Mouse (Mus musculus) gastrocnemius, adult 8-10 months (tissue): ENCODE measurements around the gene Kif3b. TPM values are rescaled to one million over a fixed set of nuclear protein-coding genes. Genes with fewer than 3 reads are reported as not detected.
A peak's percentile ranks its signal among the peaks of the same experiment; 100 is the strongest.
"Not testable (repeated sequence)": the region's sequence is repeated elsewhere in the genome, so short reads cannot be mapped to it uniquely, and the experiment has no call there.

ENCODE experiments used
- DNase-seq, 2 experiments: peaks; one replicate each; pipeline ENCODE4 v3.0.0; 2022; ENCODE audit warnings: low spot score in 2 of 2
- total RNA-seq, 4 experiments: library from RNA; stranded (reverse); gene quantifications; 2 replicates each; pipeline ENCODE4 v1.2.4; 2022

Gene Kif3b
- total RNA-seq, 4 experiments from 2014 or later, result 3.0 to 3.7 (median 3.4) TPM

- peak; percentile 95 to 96 for DNase-seq
Measured at GRCm38 (mm10) chr2:153345454-153346220, 54.4 kb downstream of the Kif3b start, which contains the start of gene Asxl1. Gene Asxl1 (plus strand): TSS chr2:153345829.

GRCm38 (mm10) chr2:153346221-153347182 lies 55.3 kb downstream of the Kif3b start:
- peak; percentile 5 to 37 for DNase-seq

- DNase-seq, result no peak
Measured at GRCm38 (mm10) chr2:153347183-153347781, 56.1 kb downstream of the Kif3b start.

GRCm38 (mm10) chr2:153348100-153348831 lies 57.1 kb downstream of the Kif3b start:
- DNase-seq, result no peak

- DNase-seq, result no peak
Measured at GRCm38 (mm10) chr2:153350552-153351181, 59.5 kb downstream of the Kif3b start.

- DNase-seq, result no peak
Measured at GRCm38 (mm10) chr2:153354648-153355047, 63.4 kb downstream of the Kif3b start.

- no peak for DNase-seq
Measured at GRCm38 (mm10) chr2:153356784-153357183, 65.6 kb downstream of the Kif3b start.

- DNase-seq, result no peak
Measured at GRCm38 (mm10) chr2:153361101-153361710, 70.0 kb downstream of the Kif3b start.

- not testable (repeated sequence) for DNase-seq
Measured at GRCm38 (mm10) chr2:153364531-153364930, 73.3 kb downstream of the Kif3b start.

- DNase-seq, result no peak
Measured at GRCm38 (mm10) chr2:153370871-153371270, 79.7 kb downstream of the Kif3b start.

- DNase-seq, result peak; percentile 9 to 13
Measured at GRCm38 (mm10) chr2:153375380-153375779, 84.2 kb downstream of the Kif3b start.

GRCm38 (mm10) chr2:153380479-153380878 lies 89.3 kb downstream of the Kif3b start:
- no peak for DNase-seq

Other genes starting within 250 kb of the Kif3b start
- gene Ccm2l, start 225.5 kb upstream of the Kif3b start, total RNA-seq, result 1 to 10 TPM; 2.6 to 3.3 (median 2.8) TPM
- gene Hck, start 182.9 kb upstream of the Kif3b start, total RNA-seq, result under 1 TPM; 0.13 to 0.27 (median 0.21) TPM
- gene Tm9sf4, start 130.1 kb upstream of the Kif3b start, total RNA-seq, result 10 to 100 TPM; 25.5 to 30.3 (median 28.4) TPM
- under 1 TPM; 0.22 to 0.48 (median 0.37) TPM for gene Tspyl3, start 66.0 kb upstream of the Kif3b start, total RNA-seq
- gene Plagl2, start 50.0 kb upstream of the Kif3b start, total RNA-seq, result 1 to 10 TPM; 2.3 to 3.4 (median 3.0) TPM
- gene Pofut1, start 49.9 kb upstream of the Kif3b start, total RNA-seq, result 10 to 100 TPM in 3 of 4 experiments, 1 to 10 TPM in 1; 9.2 to 12.3 (median 10.9) TPM
- gene Asxl1, start 54.4 kb downstream of the Kif3b start, total RNA-seq, result 10 to 100 TPM in 2 of 4 experiments, 1 to 10 TPM in 2; 8.1 to 12.1 (median 10.5) TPM
- not detected for gene 4930404H24Rik, start 201.4 kb downstream of the Kif3b start, total RNA-seq
- under 1 TPM; 0.29 to 0.94 (median 0.41) TPM for gene Nol4l, start 238.6 kb downstream of the Kif3b start, total RNA-seq